Mouse (Mus musculus) spleen, postnatal 4 days (tissue): ENCODE measurements around the gene Pnlip.

Experiments
- DNase-seq, 2 experiments: peaks; one replicate each; pipeline ENCODE4 v3.0.0; 2022; ENCODE audit warnings: low spot score in 2 of 2

Gene Pnlip

GRCm38 (mm10) chr19:58726551-58726950 lies 74.3 kb downstream of the Pnlip start:
- no peak for DNase-seq

- DNase-seq: no peak
These were observed 75.5 kb downstream of the Pnlip start for GRCm38 (mm10) chr19:58727756-58728155.

DNA sequence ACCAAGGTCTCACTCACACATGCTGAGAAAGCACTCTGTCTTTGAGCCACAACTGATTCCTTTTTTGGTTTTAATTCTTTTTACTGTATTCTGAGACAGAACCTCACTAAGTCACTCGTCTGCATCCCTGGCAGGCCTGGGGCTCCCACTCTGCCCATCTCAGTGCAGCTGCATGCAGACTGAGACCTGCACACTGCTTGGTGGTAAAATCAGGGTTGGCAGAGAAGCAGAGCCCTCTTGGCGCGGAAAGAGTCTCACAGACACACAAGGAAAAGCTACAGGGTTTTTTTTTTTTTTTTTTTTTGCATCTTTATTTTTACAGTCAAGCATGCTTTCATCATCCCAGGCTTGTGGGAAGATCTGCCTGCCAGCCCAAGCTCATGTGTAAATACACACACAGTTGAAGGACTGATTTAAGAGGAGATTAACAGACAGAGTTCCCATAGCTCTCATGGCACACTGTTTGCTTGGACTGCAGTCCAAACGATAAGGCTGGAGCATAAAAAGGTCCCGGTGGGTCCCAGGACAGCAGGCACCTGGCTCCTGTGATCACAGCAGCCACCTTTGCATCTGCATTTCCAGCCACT lies 76.2 kb downstream of the Pnlip start, which contains the start of gene Pnliprp1:
TSS of gene Pnliprp1 (plus strand) at position 443 of the 587 bp plus-strand sequence.
- no peak for DNase-seq
